Mouse (Mus musculus): ENCODE measurements around the gene Slc25a29.

GRCm38 (mm10) chr12:108801613-108802012 lies 34.1 kb downstream of the Slc25a29 start:
- TF ChIP-seq CTCF (IDR thresholded peaks at IDR 0.05; ENCODE audit: borderline replicate concordance, extremely low read depth, insufficient read depth, insufficient read length) (no peak), POLR2A (IDR thresholded peaks at IDR 0.05; ENCODE audit: borderline replicate concordance, extremely low read depth, insufficient read depth, insufficient read length, poor library complexity, severe bottlenecking) (no peak)

Data from brain, embryonic 14.5 days (tissue).